Mouse (Mus musculus): Measurements from ENCODE around the gene Tmem41b. TPM values are rescaled to one million over a fixed set of nuclear protein-coding genes. Genes with fewer than 3 reads are reported as not detected.
"Not testable (repeated sequence)": the region's sequence is repeated elsewhere in the genome, so short reads cannot be mapped to it uniquely, and the experiment has no call there.

Gene Tmem41b
- polyA plus RNA-seq, 1 experiment from 2014 or later = 49.5 TPM

GRCm38 (mm10) chr7:110002092-110002491 lies 15.4 kb upstream of the Tmem41b start:
- H3K36me3 ChIP-seq (ENCODE audit: inconsistent target) = no peaks in the 10 kb centered on the region
- peaks cover 9% of the 10 kb centered on the region; the same call in 1 of the 2 replicates for H3K79me2 ChIP-seq (ENCODE audit: inconsistent target)
- no peak overlapping the region for H3K4me3 ChIP-seq (ENCODE audit: inconsistent target)
- peak overlapping the region; percentile 8 for H3K27ac ChIP-seq

DNA sequence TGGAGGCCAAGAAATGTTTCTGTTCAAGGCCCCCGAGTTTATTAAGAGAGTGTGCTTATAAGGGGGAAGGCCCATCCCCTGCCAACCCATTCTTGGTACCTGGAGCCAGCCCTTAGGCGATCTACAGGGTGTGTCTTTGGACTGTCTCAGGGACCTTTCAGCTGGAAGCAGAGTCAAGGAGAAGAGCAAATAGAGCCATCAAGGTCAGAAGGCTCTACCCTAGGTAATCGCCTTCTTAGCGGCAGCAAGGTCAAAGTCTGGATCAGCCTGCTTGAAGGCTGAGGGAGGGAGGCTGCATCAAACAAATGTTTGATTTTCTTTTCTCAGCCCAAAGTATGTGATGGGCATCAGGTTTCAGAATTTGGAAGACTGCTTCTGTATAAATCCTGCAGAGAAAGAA lies 11.7 kb upstream of the Tmem41b start:
- H3K27ac ChIP-seq = no peak overlapping the region
- no peak overlapping the region for H3K4me3 ChIP-seq (ENCODE audit: inconsistent target)
- H3K36me3 ChIP-seq (ENCODE audit: inconsistent target) = no peaks in the 10 kb centered on the region
- no peaks in the 10 kb centered on the region for H3K79me2 ChIP-seq (ENCODE audit: inconsistent target)
- 98% methylated on average over 4 of the region's 4 CpGs for WGBS (ENCODE audit: missing documents)

DNA sequence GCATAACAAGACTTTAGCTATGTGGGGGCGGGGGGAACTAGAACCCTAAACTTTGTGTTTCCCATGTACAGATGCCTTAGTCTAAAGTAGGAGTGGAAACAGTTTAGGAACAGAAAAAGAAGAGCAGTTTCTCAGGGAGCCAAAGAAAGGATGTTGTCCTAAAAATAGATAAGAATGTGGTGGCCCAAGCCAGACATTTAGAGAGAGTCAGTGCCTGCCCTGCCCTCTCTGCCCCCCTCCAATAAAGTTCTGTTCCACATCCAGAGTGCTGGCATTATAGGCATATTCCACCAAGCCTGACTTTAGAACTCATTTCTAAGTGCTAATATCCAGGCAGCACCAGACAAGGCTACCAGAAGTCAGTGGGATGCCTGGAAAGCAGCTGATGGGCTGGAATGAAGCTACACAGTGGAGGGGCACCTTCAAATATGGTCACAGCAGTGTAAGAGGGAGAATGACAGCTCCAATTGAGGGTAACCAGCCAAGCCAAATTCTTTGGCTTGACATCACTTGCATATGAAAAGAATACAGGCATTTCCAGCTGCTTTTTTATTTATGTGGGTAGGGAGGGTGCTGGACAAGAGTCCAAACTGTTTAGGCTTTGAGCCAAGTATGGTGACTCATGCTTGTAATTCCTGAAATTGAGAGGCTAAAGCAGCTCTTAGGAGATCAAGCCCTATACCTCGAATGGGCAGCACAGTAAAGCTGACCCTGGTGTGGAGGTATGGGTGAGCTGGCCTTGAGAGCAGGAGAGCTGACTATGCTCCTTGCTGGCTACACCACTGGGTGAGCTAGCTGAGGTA lies 6.6 kb upstream of the Tmem41b start:
- 64% methylated on average over 2 of the region's 2 CpGs for WGBS (ENCODE audit: missing documents)
- Histone ChIP-seq H3K36me3 (ENCODE audit: inconsistent target) (no peaks in the 10 kb centered on the region), H3K27ac (no peak overlapping the region), H3K79me2 (ENCODE audit: inconsistent target) (no peaks in the 10 kb centered on the region), H3K4me3 (ENCODE audit: inconsistent target) (no peak overlapping the region)

GRCm38 (mm10) chr7:109991286-109991685 lies 4.6 kb upstream of the Tmem41b start:
- no peak overlapping the region for H3K27ac ChIP-seq
- no peaks in the 10 kb centered on the region for H3K79me2 ChIP-seq (ENCODE audit: inconsistent target)
- H3K36me3 ChIP-seq (ENCODE audit: inconsistent target) = no peaks in the 10 kb centered on the region
- whole genome bisulfite sequencing (ENCODE audit: missing documents) = 100% methylated on average over 1 of the region's 1 CpGs
- no peak overlapping the region for H3K4me3 ChIP-seq (ENCODE audit: inconsistent target)

- peak overlapping the region; percentile 84 for H3K4me3 ChIP-seq (ENCODE audit: inconsistent target)
- peak overlapping the region; percentile 69 for H3K27ac ChIP-seq
- peaks cover 48% of the 10 kb centered on the region for H3K79me2 ChIP-seq (ENCODE audit: inconsistent target)
- WGBS (ENCODE audit: missing documents) = under 1% methylated on average over 43 of the region's 43 CpGs
- peaks cover 7% of the 10 kb centered on the region for H3K36me3 ChIP-seq (ENCODE audit: inconsistent target)
These were observed 528 bp downstream of the Tmem41b start for GRCm38 (mm10) chr7:109986133-109986669.

DNA sequence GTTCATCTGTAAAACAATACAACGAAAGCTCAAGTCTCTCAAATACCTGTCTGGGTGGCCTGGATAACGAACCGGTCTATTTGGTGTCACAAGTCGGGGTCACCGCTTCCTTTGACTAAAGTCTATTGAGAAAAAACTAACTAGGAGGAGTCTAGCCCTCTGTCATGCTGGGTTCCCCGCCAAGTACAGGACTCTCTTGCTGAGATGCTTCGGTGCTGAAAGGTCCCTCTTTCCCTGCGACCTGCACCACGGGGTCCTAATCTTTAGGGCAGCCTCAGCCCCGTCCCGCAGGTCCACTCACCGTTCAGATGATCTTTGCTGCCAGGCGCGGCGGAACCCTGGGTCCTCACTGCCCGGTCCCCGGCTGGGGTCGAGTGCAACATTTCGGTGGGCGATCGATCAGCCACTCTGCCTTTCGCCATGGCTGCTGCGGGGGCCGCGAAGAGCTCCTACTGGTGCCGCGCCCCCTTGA lies 1.0 kb downstream of the Tmem41b start:
- peaks cover 48% of the 10 kb centered on the region for H3K79me2 ChIP-seq (ENCODE audit: inconsistent target)
- WGBS (ENCODE audit: missing documents) = 1% methylated on average over 27 of the region's 27 CpGs
- H3K27ac ChIP-seq = peak overlapping the region; percentile 62
- peak overlapping the region; percentile 84 for H3K4me3 ChIP-seq (ENCODE audit: inconsistent target)
- H3K36me3 ChIP-seq (ENCODE audit: inconsistent target) = peaks cover 7% of the 10 kb centered on the region

DNA sequence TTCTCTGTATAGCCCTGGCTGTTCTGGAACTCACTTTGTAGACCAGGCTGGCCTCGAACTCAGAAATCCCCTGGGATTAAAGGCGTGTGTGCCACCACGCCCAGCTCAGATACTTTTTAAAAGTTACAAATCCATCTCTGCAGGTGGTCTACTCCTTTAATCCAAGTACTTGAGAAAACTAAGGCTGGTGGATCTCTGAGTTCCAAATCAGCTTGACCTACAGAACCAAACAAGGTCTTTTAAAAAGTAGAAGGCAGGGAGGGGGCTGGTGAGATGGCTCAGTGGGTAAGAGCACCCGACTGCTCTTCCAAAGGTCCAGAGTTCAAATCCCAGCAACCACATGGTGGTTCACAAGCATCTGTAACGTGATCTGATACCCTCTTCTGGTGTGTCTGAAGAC lies 2.1 kb downstream of the Tmem41b start:
- 95% methylated on average over 5 of the region's 5 CpGs for WGBS (ENCODE audit: missing documents)
- peak overlapping the region; percentile 84; the same call in 1 of the 2 replicates for H3K4me3 ChIP-seq (ENCODE audit: inconsistent target)

GRCm38 (mm10) chr7:109977131-109977530 lies 9.6 kb downstream of the Tmem41b start:
- WGBS (ENCODE audit: missing documents) = 73% methylated on average over 5 of the region's 5 CpGs
- H3K4me3 ChIP-seq (ENCODE audit: inconsistent target); H3K79me2 ChIP-seq (ENCODE audit: inconsistent target); H3K27ac ChIP-seq: not testable (repeated sequence)
- H3K36me3 ChIP-seq (ENCODE audit: inconsistent target) = peaks cover 21% of the 10 kb centered on the region

More for the DNA sequence above, 2.1 kb downstream of the Tmem41b start:
- not testable (repeated sequence) for H3K27ac ChIP-seq; H3K36me3 ChIP-seq (ENCODE audit: inconsistent target)
- peaks cover 48% of the 10 kb centered on the region for H3K79me2 ChIP-seq (ENCODE audit: inconsistent target)

DNA sequence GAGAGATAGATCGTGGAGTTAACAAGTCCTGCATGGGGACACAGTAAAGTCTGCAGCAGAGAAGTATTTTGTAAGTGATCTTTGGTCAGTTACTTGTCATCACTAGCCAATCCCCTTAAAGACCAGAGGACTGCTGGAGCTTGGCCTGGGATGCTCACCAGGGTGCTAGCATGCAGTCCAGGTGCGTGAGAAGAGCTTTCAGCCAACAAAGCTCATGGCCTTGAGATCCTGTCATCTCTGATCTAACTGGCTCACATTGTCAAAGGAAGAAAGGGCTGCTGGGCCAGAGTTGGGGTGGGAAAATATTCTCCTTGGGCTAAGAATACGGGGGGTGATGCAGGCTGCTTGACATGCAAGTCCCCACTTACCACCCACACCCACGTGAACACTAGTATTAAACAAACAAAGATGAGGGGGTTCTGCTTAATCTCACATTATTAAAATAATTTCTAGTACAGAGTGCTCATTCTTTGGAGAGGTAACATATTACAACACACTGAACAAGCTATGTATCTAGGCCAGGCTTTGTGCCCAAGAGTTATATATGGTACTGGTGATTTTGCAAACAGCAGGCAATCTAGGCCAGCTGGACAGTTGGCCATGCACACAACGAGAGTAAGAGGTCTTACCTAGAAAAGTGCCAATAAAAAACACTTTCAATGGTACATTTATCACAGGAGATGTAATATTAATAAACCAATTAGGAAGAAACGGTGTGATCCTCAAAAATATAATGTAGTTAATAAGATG lies 10.6 kb downstream of the Tmem41b start:
- Histone ChIP-seq H3K4me3 (ENCODE audit: inconsistent target) (no peak overlapping the region), H3K36me3 (ENCODE audit: inconsistent target) (peaks cover 14% of the 10 kb centered on the region; the same call in 1 of the 2 replicates), H3K27ac (no peak overlapping the region), H3K79me2 (ENCODE audit: inconsistent target) (no peaks in the 10 kb centered on the region)
- 98% methylated on average over 6 of the region's 6 CpGs for WGBS (ENCODE audit: missing documents)

DNA sequence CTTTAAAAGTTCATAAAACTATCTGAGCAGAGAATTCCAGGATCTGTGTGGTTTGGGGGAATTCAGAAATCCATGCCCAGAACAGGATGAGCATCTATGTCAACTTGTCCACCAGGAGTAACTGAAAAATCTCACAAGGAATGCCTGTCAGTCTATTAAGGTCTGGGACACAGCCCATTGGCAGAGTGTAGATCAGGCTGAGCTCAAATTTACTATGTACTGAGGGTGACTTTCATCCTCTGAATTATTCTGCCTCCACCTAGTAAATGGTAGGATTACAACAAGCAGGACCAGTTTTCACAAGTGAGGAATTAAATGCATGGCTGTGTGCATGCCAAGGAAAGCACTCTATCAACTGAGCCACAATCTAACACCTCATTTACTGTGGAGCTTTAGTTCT lies 17.2 kb downstream of the Tmem41b start:
- no peak overlapping the region for H3K4me3 ChIP-seq (ENCODE audit: inconsistent target)
- H3K36me3 ChIP-seq (ENCODE audit: inconsistent target) = peaks cover 8% of the 10 kb centered on the region; the same call in 1 of the 2 replicates
- H3K27ac ChIP-seq = no peak overlapping the region
- H3K79me2 ChIP-seq (ENCODE audit: inconsistent target) = no peaks in the 10 kb centered on the region

DNA sequence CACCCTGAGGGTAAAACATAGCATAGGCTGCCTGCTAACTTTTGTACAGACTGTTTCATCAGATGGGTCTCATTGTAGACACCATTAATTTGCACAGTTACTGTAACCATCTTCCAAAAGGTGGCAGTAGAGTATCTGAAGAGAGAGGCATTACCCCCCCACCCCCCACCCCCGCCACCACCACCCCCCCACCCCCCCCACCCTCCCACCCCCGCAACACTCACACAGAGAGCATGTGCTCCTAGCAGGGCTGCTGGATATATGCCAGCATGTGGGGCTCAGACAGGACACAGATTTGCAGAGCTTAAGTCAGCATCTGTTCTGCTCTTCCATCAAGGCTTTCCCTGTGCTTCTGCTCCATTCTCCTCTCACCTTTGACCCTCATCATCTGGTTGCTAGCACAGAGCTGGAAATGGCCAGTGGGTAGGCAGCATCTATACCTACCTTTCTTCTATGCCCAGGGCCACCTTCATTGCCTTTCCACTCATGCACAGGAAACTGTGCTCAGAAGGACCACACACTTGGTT lies 17.7 kb downstream of the Tmem41b start:
- Histone ChIP-seq H3K79me2 (ENCODE audit: inconsistent target) (no peaks in the 10 kb centered on the region), H3K4me3 (ENCODE audit: inconsistent target) (no peak overlapping the region), H3K27ac (no peak overlapping the region), H3K36me3 (ENCODE audit: inconsistent target) (peaks cover 8% of the 10 kb centered on the region; the same call in 1 of the 2 replicates)
- WGBS (ENCODE audit: missing documents) = no CpG with 5 or more reads among the region's 2 CpGs

GRCm38 (mm10) chr7:109967805-109968579 lies 18.7 kb downstream of the Tmem41b start:
- WGBS (ENCODE audit: missing documents) = 45% methylated on average over 11 of the region's 11 CpGs
- no peak overlapping the region for H3K4me3 ChIP-seq (ENCODE audit: inconsistent target)
- H3K79me2 ChIP-seq (ENCODE audit: inconsistent target) = no peaks in the 10 kb centered on the region
- no peak overlapping the region for H3K27ac ChIP-seq
- H3K36me3 ChIP-seq (ENCODE audit: inconsistent target) = peaks cover 7% of the 10 kb centered on the region; the same call in 1 of the 2 replicates

- Histone ChIP-seq H3K79me2 (ENCODE audit: inconsistent target) (no peaks in the 10 kb centered on the region), H3K27ac (no peak overlapping the region), H3K4me3 (ENCODE audit: inconsistent target) (no peak overlapping the region), H3K36me3 (ENCODE audit: inconsistent target) (no peaks in the 10 kb centered on the region)
These were observed 21.1 kb downstream of the Tmem41b start for GRCm38 (mm10) chr7:109965658-109966057.

DNA sequence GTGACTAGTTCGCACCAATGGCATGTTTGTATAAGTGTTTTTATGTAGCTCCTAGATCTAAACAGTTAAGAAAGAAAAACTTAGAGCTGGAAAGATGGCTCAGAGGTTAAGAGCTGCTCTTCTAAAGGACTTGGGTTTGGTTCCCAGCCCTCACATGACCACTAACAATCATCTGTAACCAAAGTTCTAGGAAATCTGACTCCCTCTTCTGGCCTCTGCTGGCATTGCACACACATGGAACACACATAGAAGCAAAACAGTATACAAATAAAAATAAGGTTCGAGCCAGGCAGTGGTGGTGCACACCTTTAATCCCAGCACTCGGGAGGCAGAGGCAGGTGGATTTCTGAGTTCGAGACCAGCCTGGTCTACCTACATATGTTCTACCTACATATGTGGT lies 23.0 kb downstream of the Tmem41b start:
- H3K79me2 ChIP-seq (ENCODE audit: inconsistent target) = peaks cover 8% of the 10 kb centered on the region
- H3K27ac ChIP-seq = no peak overlapping the region
- H3K4me3 ChIP-seq (ENCODE audit: inconsistent target) = no peak overlapping the region
- WGBS (ENCODE audit: missing documents) = 97% methylated on average over 3 of the region's 4 CpGs
- no peaks in the 10 kb centered on the region for H3K36me3 ChIP-seq (ENCODE audit: inconsistent target)

All from macrophage (primary cell).